Mouse (Mus musculus): Measurements from ENCODE around the gene Polr2c.

- TF ChIP-seq EP300 (optimal IDR thresholded peaks at IDR 0.05), result peak; percentile 10
- peak; percentile 88 for TF ChIP-seq CTCF (IDR thresholded peaks at IDR 0.05; ENCODE audit: low read depth)
These were observed at the start of gene Polr2c for GRCm38 (mm10) chr8:94857346-94858173.

Data from stomach, postnatal 0 days (tissue).